Mouse (Mus musculus) stomach, embryonic 16.5 days (tissue): Measurements from ENCODE around the gene Lasp1. TPM values are rescaled to one million over a fixed set of nuclear protein-coding genes. Genes with fewer than 3 reads are reported as not detected.
A peak's percentile ranks its signal among the peaks of the same experiment; 100 is the strongest.
"Not testable (repeated sequence)": the region's sequence is repeated elsewhere in the genome, so short reads cannot be mapped to it uniquely, and the experiment has no call there.

Experiments used
- ATAC-seq: fragments of 200-750 bp; cut with Nextera tagmentation; 2 replicates; pipeline ENCODE4 v1.8.0; 2017; ENCODE audit warnings: moderate number of reproducible peaks, moderate TSS enrichment; ENCODE audit not compliant: insufficient read depth, low FRiP score
- H3K27ac ChIP-seq: fragments of 300-500 bp; sonication (generic); 2 replicates; pipeline ENCODE4 v1.5.1; 2014; ENCODE audit warnings: low read length
- H3K27me3 ChIP-seq: fragments of 300-500 bp; sonication (generic); 2 replicates; pipeline ENCODE4 v1.6.1; 2014; ENCODE audit warnings: low read length, control low read depth, mixed read lengths; ENCODE audit not compliant: control insufficient read depth, insufficient read depth
- H3K36me3 ChIP-seq: fragments of 300-500 bp; sonication (generic); 2 replicates; pipeline ENCODE4 v1.6.1; 2014; ENCODE audit warnings: low read length; ENCODE audit not compliant: control insufficient read depth, insufficient read depth
- H3K4me1 ChIP-seq: fragments of 300-500 bp; sonication (generic); 2 replicates; pipeline ENCODE4 v1.6.1; 2014; ENCODE audit warnings: low read length, control low read depth, mixed read lengths; ENCODE audit not compliant: control insufficient read depth, insufficient read depth
- H3K4me2 ChIP-seq: fragments of 300-500 bp; sonication (generic); 2 replicates; pipeline ENCODE4 v1.6.1; 2014; ENCODE audit warnings: low read depth, low read length, mixed read lengths
- H3K4me3 ChIP-seq: fragments of 300-500 bp; sonication (generic); replicated peaks from 2 replicates; pipeline ENCODE4 v1.5.1; 2014; ENCODE audit warnings: mild to moderate bottlenecking, low read length
- H3K9ac ChIP-seq: fragments of 300-500 bp; sonication (generic); 2 replicates; pipeline ENCODE4 v1.6.1; 2014; ENCODE audit warnings: low read length
- H3K9me3 ChIP-seq: fragments of 300-500 bp; sonication (generic); replicated peaks from 2 replicates; pipeline ENCODE4 v1.6.1; 2016; ENCODE audit warnings: low read length, control low read depth; ENCODE audit not compliant: control insufficient read depth
- WGBS: fragments of 180-500 bp; shearing (Covaris S2); extraction: QIAGEN DNeasy Blood & Tissue Kit; methylation state at CpG from one replicate; pipeline ENCODE4 v1.1.7; 2014; 5-methylcytosine and 5-hydroxymethylcytosine counted together
- polyA plus RNA-seq: library from polyadenylated mRNA; unstranded; fragments of >200 nt; fragmentation: Nextera tagmentation; extraction: Ambion mirVana; gene quantifications from 2 replicates; pipeline ENCODE4 v1.2.1, GENCODE M21; 2015

The Lasp1 gene
- polyA plus RNA-seq, 1 experiment from 2014 or later, result 130 TPM

- H3K4me3 ChIP-seq, result no peak overlapping the region
- 0 out of 2 replicates have a peak overlapping the region, but pooled peaks have one; percentile 19 for H3K9ac ChIP-seq
- H3K27me3 ChIP-seq, result no peaks in the 10 kb centered on the region
- H3K4me1 ChIP-seq, result peaks cover 16% of the 10 kb centered on the region; the same call in 1 of the 2 replicates
- H3K4me2 ChIP-seq, result no peak overlapping the region
- ATAC-seq, result no peak
- no peaks in the 10 kb centered on the region for H3K9me3 ChIP-seq
- peak overlapping the region; percentile 46 for H3K27ac ChIP-seq
- peaks cover 24% of the 10 kb centered on the region for H3K36me3 ChIP-seq
- 73% methylated on average over 7 of the region's 7 CpGs for WGBS
These were observed 27.6 kb downstream of the Lasp1 start for GRCm38 (mm10) chr11:97826414-97826813.

GRCm38 (mm10) chr11:97827654-97828053, 28.9 kb downstream of the Lasp1 start:
- peak overlapping the region; percentile 58; the same call in 1 of the 2 replicates for H3K27ac ChIP-seq

GRCm38 (mm10) chr11:97829365-97829764, 30.6 kb downstream of the Lasp1 start:
- Histone ChIP-seq H3K4me2 (no peak overlapping the region), H3K4me1 (peaks cover 13% of the 10 kb centered on the region; the same call in 1 of the 2 replicates), H3K36me3 (peaks cover 15% of the 10 kb centered on the region), H3K9me3 (no peaks in the 10 kb centered on the region), H3K4me3 (no peak overlapping the region), H3K27me3 (no peaks in the 10 kb centered on the region), H3K27ac (no peak overlapping the region), H3K9ac (no peak overlapping the region)
- WGBS, result 79% methylated on average over 7 of the region's 7 CpGs
- ATAC-seq, result no peak

More at GRCm38 (mm10) chr11:97827654-97828053, 28.9 kb downstream of the Lasp1 start:
- Histone ChIP-seq H3K9ac (no peak overlapping the region), H3K36me3 (peaks cover 22% of the 10 kb centered on the region), H3K4me3 (no peak overlapping the region), H3K9me3 (no peaks in the 10 kb centered on the region), H3K27me3 (no peaks in the 10 kb centered on the region), H3K4me1 (peaks cover 13% of the 10 kb centered on the region; the same call in 1 of the 2 replicates), H3K4me2 (no peak overlapping the region)
- no peak for ATAC-seq
- 80% methylated on average over 6 of the region's 6 CpGs for WGBS

- Histone ChIP-seq H3K36me3 (peaks cover 19% of the 10 kb centered on the region), H3K27ac (no peak overlapping the region)
- WGBS, result 78% methylated on average over 12 of the region's 12 CpGs
These were observed 31.2 kb downstream of the Lasp1 start for GRCm38 (mm10) chr11:97829913-97830476.

GRCm38 (mm10) chr11:97830501-97830900, 31.7 kb downstream of the Lasp1 start:
- Histone ChIP-seq H3K9ac (no peak overlapping the region), H3K27ac (no peak overlapping the region), H3K36me3 (peaks cover 14% of the 10 kb centered on the region), H3K4me2 (no peak overlapping the region), H3K4me1 (peaks cover 9% of the 10 kb centered on the region; the same call in 1 of the 2 replicates), H3K27me3 (no peaks in the 10 kb centered on the region), H3K9me3 (no peaks in the 10 kb centered on the region), H3K4me3 (no peak overlapping the region)
- no peak for ATAC-seq
- whole genome bisulfite sequencing, result 67% methylated on average over 6 of the region's 6 CpGs

More at GRCm38 (mm10) chr11:97829913-97830476, 31.2 kb downstream of the Lasp1 start:
- Histone ChIP-seq H3K4me3 (no peak overlapping the region), H3K27me3 (no peaks in the 10 kb centered on the region), H3K4me1 (peaks cover 13% of the 10 kb centered on the region; the same call in 1 of the 2 replicates), H3K4me2 (no peak overlapping the region), H3K9ac (no peak overlapping the region), H3K9me3 (no peaks in the 10 kb centered on the region)
- ATAC-seq, result no peak

GRCm38 (mm10) chr11:97832001-97832400, 33.2 kb downstream of the Lasp1 start:
- Histone ChIP-seq H3K27ac (no peak overlapping the region), H3K9ac (no peak overlapping the region)

GRCm38 (mm10) chr11:97833352-97833751, 34.6 kb downstream of the Lasp1 start:
- Histone ChIP-seq H3K9me3 (no peaks in the 10 kb centered on the region), H3K4me2 (no peak overlapping the region), H3K4me1 (0 out of 2 replicates have a peak, but pooled peaks cover 3% of the 10 kb centered on the region), H3K27ac (no peak overlapping the region), H3K36me3 (peaks cover 7% of the 10 kb centered on the region; the same call in 1 of the 2 replicates), H3K4me3 (no peak overlapping the region), H3K9ac (no peak overlapping the region), H3K27me3 (no peaks in the 10 kb centered on the region)
- no peak for ATAC-seq
- 83% methylated on average over 15 of the region's 15 CpGs for WGBS

More at GRCm38 (mm10) chr11:97832001-97832400, 33.2 kb downstream of the Lasp1 start:
- Histone ChIP-seq H3K4me1 (0 out of 2 replicates have a peak, but pooled peaks cover 3% of the 10 kb centered on the region), H3K4me3 (no peak overlapping the region), H3K27me3 (no peaks in the 10 kb centered on the region), H3K36me3 (peaks cover 7% of the 10 kb centered on the region; the same call in 1 of the 2 replicates), H3K9me3 (no peaks in the 10 kb centered on the region), H3K4me2 (no peak overlapping the region)
- 77% methylated on average over 11 of the region's 11 CpGs for WGBS
- no peak for ATAC-seq

- Histone ChIP-seq H3K4me3 (no peak overlapping the region), H3K27me3 (no peaks in the 10 kb centered on the region), H3K4me1 (peaks cover 6% of the 10 kb centered on the region; the same call in 1 of the 2 replicates), H3K36me3 (peaks cover 7% of the 10 kb centered on the region; the same call in 1 of the 2 replicates), H3K27ac (no peak overlapping the region), H3K4me2 (no peak overlapping the region), H3K9me3 (no peaks in the 10 kb centered on the region), H3K9ac (no peak overlapping the region)
- 52% methylated on average over 8 of the region's 8 CpGs for WGBS
- ATAC-seq, result no peak
These were observed 37.7 kb downstream of the Lasp1 start for GRCm38 (mm10) chr11:97836541-97836940.

- ATAC-seq, result 0 out of 2 replicates have a peak, but pooled peaks have one; percentile 18
- not testable (repeated sequence) for H3K4me1 ChIP-seq, H3K27ac ChIP-seq, H3K4me3 ChIP-seq, H3K4me2 ChIP-seq, H3K9me3 ChIP-seq, H3K9ac ChIP-seq, H3K27me3 ChIP-seq, H3K36me3 ChIP-seq
- WGBS, result 75% methylated on average over 9 of the region's 9 CpGs
These were observed 38.3 kb downstream of the Lasp1 start for GRCm38 (mm10) chr11:97837051-97837450.
